Mouse (Mus musculus): Measurements from ENCODE around the gene Tceal9.

Tceal9 gene

DNA sequence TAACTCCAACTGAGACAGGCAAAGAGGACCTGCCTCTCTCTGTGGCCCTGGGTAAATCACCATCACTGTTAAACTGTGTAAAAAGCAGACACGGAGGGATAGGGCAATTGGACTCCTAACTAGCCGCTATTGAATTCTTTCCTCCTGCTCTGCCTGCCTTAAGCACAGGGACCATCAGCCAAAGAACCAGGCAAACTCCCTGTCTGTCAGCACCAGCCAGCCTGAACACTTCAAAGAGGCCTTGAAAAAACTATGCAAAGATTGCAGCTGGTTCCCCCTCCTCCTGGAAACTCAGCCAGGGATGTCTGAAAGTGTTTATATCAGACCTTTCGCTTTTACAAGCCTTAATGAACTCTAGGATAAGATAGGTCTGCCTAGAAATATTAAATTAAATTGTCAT is 29.7 kb downstream of the Tceal9 start:
- DNase-seq: no peak

DNA sequence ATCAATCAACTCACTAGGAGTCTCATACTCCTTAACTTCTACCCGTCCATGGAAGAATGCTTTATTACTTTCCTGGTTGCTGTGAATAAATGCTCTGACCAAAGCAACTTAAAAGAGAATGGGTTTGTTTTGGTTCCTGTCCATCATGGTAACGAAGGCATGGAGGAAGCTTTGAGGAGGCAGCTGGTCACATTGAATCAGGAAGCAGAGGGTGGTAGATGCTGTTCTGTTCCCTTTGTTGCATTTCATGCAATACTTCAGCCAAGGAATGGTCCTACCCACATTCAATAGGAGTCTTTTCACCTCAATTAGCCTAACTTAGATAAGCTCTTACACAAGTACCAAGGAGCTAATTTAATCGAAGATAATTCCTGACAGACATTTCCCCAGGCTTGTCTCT is 30.5 kb downstream of the Tceal9 start:
- DNase-seq: no peak

DNA sequence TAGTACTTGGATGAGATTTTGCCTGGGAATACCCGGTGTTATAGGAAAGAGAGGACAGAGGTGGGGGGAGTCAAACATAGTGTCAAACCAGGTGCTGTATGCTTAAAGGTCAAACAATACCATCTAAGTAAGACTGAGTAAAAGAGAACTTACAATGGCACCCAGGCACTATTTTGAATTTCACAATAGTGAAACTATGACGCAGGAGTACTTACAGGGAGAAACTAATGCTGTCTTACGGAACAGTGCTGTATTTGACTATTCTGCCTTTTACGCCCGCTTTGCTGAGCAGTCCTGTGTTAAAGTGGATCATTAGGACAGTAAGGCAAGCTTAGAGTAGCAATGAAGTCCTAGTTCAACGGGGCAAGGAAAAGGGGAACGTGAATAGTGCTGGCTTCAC is 32.7 kb downstream of the Tceal9 start:
- no peak for DNase-seq

DNA sequence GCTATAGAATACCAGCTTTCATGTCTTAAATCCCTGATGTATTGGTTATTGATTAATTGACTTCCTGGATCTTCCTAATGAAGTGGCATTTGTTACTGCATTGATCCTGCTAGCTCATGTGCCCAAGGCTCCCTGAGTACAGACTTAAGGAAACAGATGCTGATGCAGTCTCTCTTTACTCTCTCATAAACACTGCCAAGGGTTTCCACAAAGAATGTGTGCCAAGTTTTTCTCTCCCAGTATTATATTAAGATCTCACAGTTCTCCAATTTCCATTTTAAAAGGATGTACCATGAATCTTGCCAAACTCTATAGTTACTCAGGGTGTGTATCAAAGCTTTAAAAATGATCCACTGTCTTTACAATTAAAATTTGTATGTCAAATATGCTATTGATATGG is 33.5 kb downstream of the Tceal9 start:
- no peak for DNase-seq

DNA sequence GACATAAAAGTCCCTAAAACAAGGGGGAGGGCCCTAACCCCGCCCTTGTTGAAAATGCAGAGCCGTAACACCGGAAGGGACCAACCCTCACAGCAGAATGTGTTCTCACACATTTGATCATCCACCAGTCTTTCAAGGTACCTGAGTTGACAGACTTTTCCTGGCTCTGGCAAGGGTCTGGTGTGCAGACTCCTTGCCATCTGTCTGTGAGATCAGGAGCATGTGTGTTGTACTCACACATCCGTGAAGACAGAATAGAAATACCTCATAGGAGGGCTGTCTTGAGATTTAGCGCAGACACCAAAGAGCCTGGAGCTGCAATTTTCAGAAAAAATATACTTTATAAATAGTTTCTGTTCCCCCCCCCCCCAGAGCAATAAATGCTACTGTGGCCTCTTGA is 34.5 kb downstream of the Tceal9 start:
- DNase-seq: no peak

DNA sequence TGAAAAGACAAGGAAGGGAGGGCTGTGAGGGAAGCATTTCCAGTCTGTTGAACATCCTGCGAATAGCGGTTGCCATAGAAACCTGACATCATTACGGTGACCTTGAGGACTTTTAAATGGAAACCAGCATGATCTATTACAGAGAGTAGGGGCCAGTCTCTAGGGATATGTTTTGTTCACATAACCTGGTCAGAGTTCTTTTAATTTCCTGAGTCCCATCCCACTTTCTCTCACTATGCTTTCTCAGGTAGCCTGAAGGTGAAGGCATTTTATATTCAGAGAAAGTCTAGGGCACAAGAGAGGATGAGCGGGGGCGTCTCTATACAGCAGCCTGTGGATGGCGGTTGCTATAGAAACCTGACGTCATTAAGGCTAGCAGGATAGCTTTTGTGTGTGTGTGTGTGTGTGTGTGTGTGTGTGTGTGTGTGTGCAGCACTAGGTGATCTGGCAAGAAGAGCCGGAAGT is 46.0 kb downstream of the Tceal9 start:
- DNase-seq: peak; percentile 3 to 11

Measured in B cell, adult 2 months (primary cell).